22 mouse cellular contexts compared by ENCODE assay signal in genomic region chr11:58803871-58804270, GRCm38 (mm10). TPM values are rescaled to one million over a fixed set of nuclear protein-coding genes. Genes with fewer than 3 reads are reported as not detected.
"Had no signal": no experiment of that assay in that cellular context is flagged by ENCODE, and none has a peak within 500 bp of the region (broad histone marks: within the 10 kb centered on the region; RNA-seq: fewer than 3 reads in every experiment).

No protein-coding gene starts in this region.

- H3K4me2 ChIP-seq: liver, embryonic 15.5 days; lung, embryonic 15.5 days; midbrain, embryonic 11.5 days; midbrain, embryonic 13.5 days; midbrain, embryonic 15.5 days; neural tube, embryonic 12.5 days; stomach, embryonic 15.5 days had no signal

- ATAC-seq: liver, postnatal 0 days; lung, postnatal 0 days; midbrain, embryonic 13.5 days; midbrain, embryonic 15.5 days had no signal

- H3K27me3 ChIP-seq: liver, embryonic 15.5 days; lung, embryonic 15.5 days; midbrain, embryonic 13.5 days; midbrain, embryonic 15.5 days; stomach, embryonic 15.5 days had no signal

- H3K9ac ChIP-seq: liver, embryonic 15.5 days; liver, postnatal 0 days; lung, embryonic 15.5 days; midbrain, embryonic 13.5 days; midbrain, embryonic 15.5 days; neural tube, embryonic 12.5 days; stomach, embryonic 15.5 days had no signal

- H3K27ac ChIP-seq: liver, embryonic 15.5 days; lung, embryonic 15.5 days; macrophage; midbrain, embryonic 13.5 days; midbrain, embryonic 15.5 days; neural tube, embryonic 12.5 days had no signal

- H3K4me1 ChIP-seq: liver, embryonic 15.5 days had no signal

- DNase-seq: liver, postnatal 0 days; lung, adult 2 months; lung, postnatal 14 days; lung, postnatal 36 days; right cerebral cortex, postnatal 14 days; thymus, adult 2 months; thymus, postnatal 25 days; thymus, postnatal 4 days had no signal

- H3K4me3 ChIP-seq: liver, embryonic 15.5 days; lung, embryonic 15.5 days; megakaryocyte, embryonic 14.5 days; midbrain, embryonic 13.5 days; midbrain, embryonic 15.5 days; neural tube, embryonic 12.5 days; stomach, embryonic 15.5 days had no signal

- H3K36me3 ChIP-seq: liver, embryonic 15.5 days; lung, embryonic 15.5 days; midbrain, embryonic 13.5 days; midbrain, embryonic 15.5 days; neural tube, embryonic 12.5 days; stomach, embryonic 15.5 days had no signal

- H3K9me3 ChIP-seq: liver, embryonic 15.5 days; lung, embryonic 15.5 days; midbrain, embryonic 13.5 days; midbrain, embryonic 15.5 days; neural tube, embryonic 12.5 days; stomach, embryonic 15.5 days had no signal

RNA-seq across cellular contexts. Expression of gene Fam183b, which starts 2.1 kb away (rescaled TPM):
- polyA plus RNA-seq: liver, embryonic 15.5 days; liver, postnatal 0 days; macrophage; spleen, adult 2 months had no signal

RNA-seq across cellular contexts. Expression of gene Olfr313, which starts 10.9 kb away (rescaled TPM):
- polyA plus RNA-seq: liver, embryonic 15.5 days; liver, postnatal 0 days; lung, adult 2 months; lung, embryonic 15.5 days; lung, postnatal 0 days; macrophage; midbrain, embryonic 11.5 days; midbrain, embryonic 13.5 days; midbrain, embryonic 15.5 days; midbrain, postnatal 0 days; neural tube, embryonic 12.5 days; neural tube, embryonic 14.5 days; spleen, adult 2 months; stomach, embryonic 15.5 days; thymus, adult 2 months had no signal

RNA-seq across cellular contexts. Expression of gene Olfr314, which starts 21.1 kb away (rescaled TPM):
- polyA plus RNA-seq: liver, embryonic 15.5 days; liver, postnatal 0 days; lung, adult 2 months; lung, embryonic 15.5 days; lung, postnatal 0 days; macrophage; midbrain, embryonic 11.5 days; midbrain, embryonic 13.5 days; midbrain, embryonic 15.5 days; midbrain, postnatal 0 days; neural tube, embryonic 12.5 days; neural tube, embryonic 14.5 days; spleen, adult 2 months; stomach, embryonic 15.5 days; thymus, adult 2 months; urinary bladder, adult 2 months had no signal

RNA-seq across cellular contexts. Expression of gene Olfr312, which starts 25.2 kb away (rescaled TPM):
- polyA plus RNA-seq: liver, embryonic 15.5 days; liver, postnatal 0 days; lung, adult 2 months; lung, embryonic 15.5 days; lung, postnatal 0 days; macrophage; midbrain, embryonic 11.5 days; midbrain, embryonic 13.5 days; midbrain, embryonic 15.5 days; midbrain, postnatal 0 days; neural tube, embryonic 12.5 days; neural tube, embryonic 14.5 days; spleen, adult 2 months; stomach, embryonic 15.5 days; thymus, adult 2 months; urinary bladder, adult 2 months had no signal

RNA-seq across cellular contexts. Expression of gene Olfr315, which starts 30.9 kb away (rescaled TPM):
- polyA plus RNA-seq: liver, embryonic 15.5 days; liver, postnatal 0 days; lung, adult 2 months; lung, embryonic 15.5 days; lung, postnatal 0 days; macrophage; midbrain, embryonic 11.5 days; midbrain, embryonic 13.5 days; midbrain, embryonic 15.5 days; midbrain, postnatal 0 days; neural tube, embryonic 12.5 days; neural tube, embryonic 14.5 days; spleen, adult 2 months; stomach, embryonic 15.5 days; urinary bladder, adult 2 months had no signal
